Mouse (Mus musculus): ENCODE results near the gene Gpr146.

DNA sequence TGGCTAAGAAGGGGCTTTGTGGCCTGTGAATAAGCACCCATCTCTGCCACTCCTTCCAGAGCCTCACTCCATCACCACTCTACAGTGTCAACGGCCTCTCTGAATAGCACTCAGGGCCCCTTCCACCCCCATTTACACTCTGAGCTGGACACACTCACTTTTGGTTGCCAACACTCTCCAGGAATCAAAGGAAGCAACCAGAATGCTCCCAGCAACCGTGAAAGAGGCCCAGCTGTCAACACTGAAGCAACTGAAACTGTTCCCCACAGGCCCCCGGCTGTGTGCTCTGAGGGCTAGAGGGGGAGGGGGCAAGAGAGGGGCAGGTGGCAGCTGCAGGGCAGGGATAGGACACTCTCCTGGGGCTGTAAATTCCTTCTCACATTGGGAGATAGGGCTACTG is 41.1 kb downstream of the Gpr146 start:
- TF ChIP-seq EP300 (IDR thresholded peaks at IDR 0.05) (no peak), CTCF (IDR thresholded peaks at IDR 0.05) (no peak)

Measured in lung, postnatal 0 days (tissue).